Mouse (Mus musculus) layer of hippocampus, adult 2 months (tissue): ENCODE results near the gene Gla. TPM values are rescaled to one million over a fixed set of nuclear protein-coding genes. Genes with fewer than 3 reads are reported as not detected.

ENCODE experiments used
- DNase-seq, 2 experiments: peaks; one replicate each; pipeline ENCODE4 v3.0.0; 2022; ENCODE audit warnings: low spot score in 2 of 2
- H3K27ac ChIP-seq: fragments of 200-600 bp; 2 replicates; pipeline ENCODE4 v1.8.1; 2022
- H3K4me3 ChIP-seq: fragments of 200-600 bp; 2 replicates; pipeline ENCODE4 v1.8.1; 2022; ENCODE audit warnings: mild to moderate bottlenecking
- CTCF ChIP-seq: fragments of 200-600 bp; conservative IDR thresholded peaks from 2 replicates; pipeline ENCODE4 v1.8.1; 2022; ENCODE audit warnings: antibody characterized with exemption, mild to moderate bottlenecking, moderate library complexity
- total RNA-seq, 2 experiments: library from RNA; stranded (reverse); gene quantifications; 2 replicates each; pipeline ENCODE4 v1.2.3; 2021

The Gla gene
- total RNA-seq, 2 experiments from 2014 or later: 7.3 to 10.5 TPM

DNA sequence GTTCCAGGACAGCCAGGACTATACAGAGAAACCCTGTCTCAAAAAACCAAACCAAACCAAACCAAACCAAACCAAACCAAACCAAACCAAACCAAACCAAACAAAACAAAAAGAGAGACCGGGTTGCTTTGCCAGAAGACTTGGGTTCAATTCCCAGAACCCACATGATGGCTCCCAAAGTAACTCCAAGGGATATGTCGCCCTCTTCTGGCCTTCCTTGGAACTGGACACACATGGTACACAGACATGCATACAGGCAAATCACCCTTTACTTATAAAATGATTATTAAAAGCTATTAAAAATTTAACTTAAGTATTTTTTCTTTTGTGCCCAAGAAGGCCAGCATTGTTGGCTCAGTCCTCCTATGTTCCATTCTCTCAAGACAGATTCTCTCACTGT lies 13.4 kb upstream of the Gla start:
- TF ChIP-seq CTCF: peak; percentile 48
- no peak overlapping the region for H3K4me3 ChIP-seq
- DNase-seq: no peak
- H3K27ac ChIP-seq: no peak overlapping the region

DNA sequence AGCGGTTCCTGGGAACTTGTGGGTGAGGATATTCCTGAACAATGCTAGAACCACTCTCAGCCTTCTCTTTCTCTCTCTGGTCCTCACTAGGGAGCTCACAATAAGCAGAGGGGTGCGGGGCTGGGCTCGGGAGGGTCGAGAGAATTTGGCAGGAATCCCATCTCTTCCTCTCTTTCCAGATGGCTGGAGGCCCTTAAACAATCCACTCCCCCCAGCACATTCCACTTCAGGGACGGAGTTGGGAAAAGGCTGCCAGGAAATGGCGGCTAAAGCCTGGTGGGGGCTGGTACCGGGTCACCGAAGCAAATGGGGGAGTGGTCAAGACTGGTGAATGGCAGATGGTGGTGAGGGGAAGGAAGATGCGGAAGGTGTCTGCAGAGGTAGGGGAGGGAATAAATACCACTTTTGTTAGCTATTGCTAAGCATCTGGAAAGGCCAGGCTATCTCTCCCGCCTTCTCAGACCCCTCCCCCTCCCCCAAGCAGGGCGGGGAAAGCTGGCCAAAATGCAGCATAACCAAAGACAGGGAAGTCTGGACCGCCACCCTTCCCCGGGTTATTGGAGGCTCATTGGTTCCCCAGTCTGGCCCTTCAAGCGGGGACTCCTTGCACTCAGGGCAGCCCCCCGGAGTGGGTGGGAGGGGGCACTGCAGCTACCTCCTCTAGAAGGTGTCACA lies 11.5 kb upstream of the Gla start:
- DNase-seq: no peak
- TF ChIP-seq CTCF: no peak
- peak overlapping the region; percentile 51 for H3K4me3 ChIP-seq
- H3K27ac ChIP-seq: peak overlapping the region; percentile 72

DNA sequence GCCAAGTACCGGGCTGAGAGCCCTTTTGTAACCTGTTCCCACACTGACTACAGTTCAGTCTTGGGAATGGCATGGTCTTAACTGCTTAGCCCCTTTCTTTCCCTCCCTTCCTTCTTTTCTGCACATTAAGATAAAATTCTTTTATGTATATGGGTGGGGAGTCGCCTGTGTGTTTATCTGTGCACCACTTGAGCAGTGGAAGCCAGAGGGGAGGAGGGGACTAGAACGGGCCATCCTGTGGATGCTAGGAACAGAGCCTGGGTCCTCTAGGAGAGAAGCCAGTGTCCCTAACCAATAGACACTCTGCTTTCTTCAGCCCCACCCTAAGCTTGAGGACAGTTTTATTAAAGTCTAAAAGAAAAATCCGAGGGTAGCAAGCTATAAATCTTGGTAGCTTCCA lies 10.1 kb upstream of the Gla start:
- H3K27ac ChIP-seq: no peak overlapping the region

DNA sequence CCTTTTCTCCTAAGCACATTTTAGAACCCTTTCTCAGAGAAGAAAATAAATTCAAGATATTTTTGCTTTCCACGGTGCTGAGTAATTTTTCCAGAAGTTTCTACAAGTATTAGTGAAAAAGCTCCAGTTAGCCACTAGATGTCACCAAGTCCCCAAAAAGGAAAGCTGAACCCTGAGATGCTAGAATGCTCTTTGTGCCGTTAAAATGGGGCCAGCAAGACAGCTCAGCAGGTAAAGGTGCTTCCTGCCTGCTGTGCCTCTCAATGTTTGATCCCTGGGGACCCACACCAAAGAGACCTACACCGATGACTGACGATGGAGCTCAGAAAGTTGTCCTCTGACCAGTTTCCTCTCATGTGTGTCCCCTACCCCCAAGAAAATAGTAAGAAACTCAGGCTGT lies 8.5 kb upstream of the Gla start:
- no peak for DNase-seq
- Histone ChIP-seq H3K4me3 (no peak overlapping the region), H3K27ac (no peak overlapping the region)
- TF ChIP-seq CTCF: peak; percentile 77

More for the DNA sequence above, 10.1 kb upstream of the Gla start:
- no peak for DNase-seq
- H3K4me3 ChIP-seq: no peak overlapping the region
- TF ChIP-seq CTCF: no peak

DNA sequence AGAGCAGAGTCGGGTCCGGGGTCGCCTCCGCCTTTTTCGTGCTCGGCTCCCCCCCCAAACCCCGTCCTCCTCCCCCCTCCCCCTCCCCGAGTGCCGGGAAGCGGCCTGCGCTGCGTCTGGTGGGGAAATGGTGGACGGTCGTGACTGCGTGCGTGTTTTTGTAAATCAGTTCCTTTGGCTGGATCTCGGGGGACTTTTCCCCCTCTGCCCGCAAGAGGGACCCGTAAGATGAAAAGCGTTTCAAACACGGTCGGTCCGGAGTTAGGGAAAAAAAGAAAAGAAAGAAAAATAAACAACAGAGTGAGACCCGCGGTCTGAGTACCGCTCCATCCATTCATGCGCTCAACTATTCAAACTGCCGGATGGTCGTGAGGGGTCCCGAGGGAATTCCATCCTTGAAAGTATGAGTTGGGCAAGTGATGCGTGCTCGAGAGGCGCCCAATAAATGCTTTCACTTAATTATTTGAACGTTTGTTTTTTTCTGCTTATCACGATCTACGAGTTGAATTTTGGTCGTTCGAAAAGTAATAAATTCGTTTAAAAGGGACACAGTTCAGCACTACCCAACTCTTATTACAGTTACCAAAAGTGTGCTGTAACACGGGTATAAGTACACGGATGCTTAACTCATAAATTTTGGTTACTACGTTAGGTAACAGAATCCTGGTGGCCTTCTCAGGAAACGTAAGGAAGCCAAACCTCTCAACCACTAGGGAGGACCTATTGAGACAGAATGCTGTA lies 625 bp upstream of the Gla start:
- DNase-seq: peak in 1 of 2 experiments; percentile 17
- Histone ChIP-seq H3K27ac (peak overlapping the region; percentile 96), H3K4me3 (peak overlapping the region; percentile 67)
- no peak; the same call in none of the 2 replicates for TF ChIP-seq CTCF

DNA sequence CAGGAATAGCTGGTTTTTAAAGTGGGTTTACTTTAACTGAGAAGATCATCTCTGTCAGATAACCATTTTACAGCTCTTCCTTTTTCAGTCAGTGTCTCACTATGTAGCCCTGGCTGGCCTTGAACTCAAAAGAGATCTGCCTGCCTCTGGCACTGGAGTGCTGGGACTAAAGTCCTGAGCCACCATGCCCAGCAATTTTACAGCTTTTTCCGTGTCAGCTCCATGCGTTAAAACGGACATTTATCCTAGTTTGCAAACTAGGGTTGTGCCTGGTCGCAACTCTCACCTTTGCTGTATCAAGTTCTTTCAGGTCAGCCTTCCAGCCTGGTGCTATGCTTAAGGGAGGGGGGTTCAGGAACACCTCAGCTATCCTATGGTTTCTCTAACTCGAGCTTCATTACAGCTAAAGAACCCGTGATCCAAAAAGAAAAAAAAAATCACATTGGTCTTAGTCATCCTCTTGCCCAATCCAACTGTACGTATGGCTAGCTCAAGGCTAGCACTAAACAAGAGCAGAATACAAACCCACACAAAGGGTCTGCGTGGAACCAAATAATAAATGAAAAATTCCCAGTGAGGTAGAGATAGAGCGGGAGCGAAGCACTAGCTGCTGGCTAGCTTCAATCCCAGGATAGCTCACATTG lies 881 bp downstream of the Gla start:
- Histone ChIP-seq H3K27ac (peak overlapping the region; percentile 79), H3K4me3 (peak overlapping the region; percentile 67)
- DNase-seq: no peak
- no peak for TF ChIP-seq CTCF

DNA sequence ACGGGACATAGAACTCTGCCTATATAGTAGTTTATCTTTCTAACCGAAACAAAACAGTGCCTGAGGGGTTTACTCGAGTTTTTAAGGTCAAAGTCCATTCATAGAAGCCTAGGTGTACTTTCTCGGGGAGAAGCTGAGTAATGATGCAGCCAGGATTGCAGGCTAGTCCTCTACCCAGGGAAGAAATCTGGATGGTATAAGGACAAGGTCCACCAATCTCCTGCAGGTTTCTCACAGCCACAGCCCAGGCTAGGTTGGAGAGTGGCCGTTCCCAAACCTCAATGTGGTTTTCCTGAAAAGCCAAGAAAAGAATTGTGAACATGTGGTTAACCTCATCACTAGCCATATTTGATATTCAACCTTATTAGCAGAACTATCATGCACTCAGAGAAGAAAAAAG lies 11.1 kb downstream of the Gla start:
- no peak overlapping the region for H3K27ac ChIP-seq
- no peak for DNase-seq
- no peak overlapping the region for H3K4me3 ChIP-seq
- TF ChIP-seq CTCF: no peak

DNA sequence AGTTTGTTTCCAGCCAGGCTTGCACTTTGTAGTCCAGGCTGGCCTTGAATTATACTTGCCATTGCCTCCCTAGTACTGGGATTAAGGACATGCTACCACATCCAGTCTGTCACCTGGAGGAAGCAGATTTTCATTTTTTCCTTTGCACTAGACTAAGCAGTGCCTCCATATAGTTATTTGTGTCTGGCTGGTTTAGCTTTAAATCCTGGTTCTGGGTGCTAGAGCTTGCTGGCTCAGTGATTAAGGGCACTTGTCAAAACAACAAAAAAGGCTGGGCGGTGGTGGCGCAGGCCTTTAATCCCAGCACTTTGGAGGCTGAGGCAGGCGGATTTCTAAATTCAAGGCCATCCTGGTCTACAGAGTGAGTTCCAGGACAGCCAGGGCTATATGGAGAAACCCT lies 11.9 kb downstream of the Gla start:
- DNase-seq: no peak
- no peak overlapping the region for H3K4me3 ChIP-seq
- no peak for TF ChIP-seq CTCF
- no peak overlapping the region for H3K27ac ChIP-seq

DNA sequence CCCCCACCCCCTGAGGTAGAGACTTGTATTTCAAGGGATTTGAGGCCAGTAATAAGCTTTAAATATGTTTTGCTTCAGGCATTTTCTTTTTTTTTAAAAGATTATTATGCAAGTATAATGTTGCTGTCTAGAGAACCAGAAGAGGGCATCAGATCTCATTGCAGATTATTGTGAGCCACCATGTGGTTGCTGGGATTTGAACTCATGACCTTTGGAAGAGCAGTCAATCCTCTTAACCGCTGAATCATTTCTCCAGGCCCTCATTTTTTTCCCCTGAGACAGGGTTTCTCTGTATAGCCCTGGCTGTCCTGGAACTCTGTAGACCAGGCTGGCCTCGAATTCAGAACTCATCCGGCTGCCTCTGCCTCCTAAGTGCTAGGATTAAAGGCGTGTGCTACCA lies 12.7 kb downstream of the Gla start:
- H3K27ac ChIP-seq: no peak overlapping the region
- no peak overlapping the region for H3K4me3 ChIP-seq
- no peak for DNase-seq
- TF ChIP-seq CTCF: no peak

DNA sequence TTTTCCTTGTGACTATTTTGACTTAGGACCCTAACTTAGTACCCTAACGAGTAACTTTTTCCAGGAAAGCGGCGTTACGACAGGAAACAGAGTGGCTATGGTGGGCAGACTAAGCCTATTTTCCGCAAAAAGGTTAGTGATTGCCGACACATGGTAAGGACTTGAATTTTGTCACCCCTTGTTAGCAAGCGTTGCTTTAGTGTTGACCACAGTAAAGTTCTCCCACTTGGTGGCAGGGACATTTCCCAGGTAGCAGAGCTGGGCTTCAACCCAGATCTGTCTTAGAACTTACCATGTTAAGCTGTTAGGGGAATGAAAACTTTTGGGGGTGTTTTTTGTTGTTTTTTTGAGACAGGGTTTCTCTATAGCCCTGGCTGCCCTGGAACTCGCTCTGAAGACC lies 14.5 kb downstream of the Gla start:
- no peak for TF ChIP-seq CTCF
- DNase-seq: no peak
- Histone ChIP-seq H3K4me3 (peak overlapping the region; percentile 60), H3K27ac (peak overlapping the region; percentile 85; the same call in 1 of the 2 replicates)

DNA sequence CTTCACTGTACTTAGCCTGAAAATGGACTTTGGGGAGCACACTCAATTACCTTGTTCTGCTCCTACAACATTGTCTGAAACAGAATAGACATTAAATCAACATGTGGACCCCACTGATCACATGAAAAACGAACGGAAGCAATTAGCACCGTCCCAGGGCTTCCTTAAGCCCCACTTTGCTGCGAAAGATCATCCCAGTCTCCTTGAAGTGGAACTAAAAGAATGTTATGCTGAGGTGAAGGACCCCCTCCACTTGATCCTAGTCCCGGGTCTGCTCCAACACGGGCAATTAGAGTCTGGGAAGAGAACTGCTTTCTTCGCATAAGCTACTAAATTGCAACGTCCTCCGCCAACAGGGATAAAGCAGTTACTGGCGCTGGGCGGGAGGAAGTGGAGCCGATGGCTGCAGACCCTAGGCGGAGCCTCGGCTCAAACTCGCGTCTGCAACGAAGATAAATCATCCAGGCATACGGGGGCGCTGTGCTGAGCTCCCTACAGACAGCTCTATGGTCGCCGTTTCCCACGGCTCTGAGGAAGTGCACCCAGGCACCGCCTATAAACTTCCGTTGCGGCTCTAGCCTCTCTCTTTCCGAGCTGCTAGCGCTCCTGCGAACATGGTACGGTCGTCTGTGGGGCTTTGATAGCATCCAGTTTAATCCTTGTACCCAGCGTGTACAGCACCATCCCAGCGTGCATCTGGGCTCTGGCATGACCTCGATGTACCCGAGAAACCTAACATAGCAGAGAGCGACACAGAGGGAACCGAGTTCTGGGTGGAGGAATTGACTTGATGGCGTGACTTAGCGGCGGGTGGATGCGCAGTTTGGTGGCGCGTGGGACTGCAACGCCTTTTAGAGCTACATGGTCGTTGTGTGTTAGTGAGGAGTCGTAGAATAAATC lies 15.6 kb downstream of the Gla start, which contains the start of gene Rpl36a:
Rpl36a (plus strand) TSS at position 552 of the 900 bp plus-strand sequence.
- H3K27ac ChIP-seq: peak within 1 kb of the TSS; percentile 85
- peak; percentile 81 to 89 for DNase-seq
- peak; percentile 83 for TF ChIP-seq CTCF
- H3K4me3 ChIP-seq: peak within 1 kb of the TSS; percentile 60

DNA sequence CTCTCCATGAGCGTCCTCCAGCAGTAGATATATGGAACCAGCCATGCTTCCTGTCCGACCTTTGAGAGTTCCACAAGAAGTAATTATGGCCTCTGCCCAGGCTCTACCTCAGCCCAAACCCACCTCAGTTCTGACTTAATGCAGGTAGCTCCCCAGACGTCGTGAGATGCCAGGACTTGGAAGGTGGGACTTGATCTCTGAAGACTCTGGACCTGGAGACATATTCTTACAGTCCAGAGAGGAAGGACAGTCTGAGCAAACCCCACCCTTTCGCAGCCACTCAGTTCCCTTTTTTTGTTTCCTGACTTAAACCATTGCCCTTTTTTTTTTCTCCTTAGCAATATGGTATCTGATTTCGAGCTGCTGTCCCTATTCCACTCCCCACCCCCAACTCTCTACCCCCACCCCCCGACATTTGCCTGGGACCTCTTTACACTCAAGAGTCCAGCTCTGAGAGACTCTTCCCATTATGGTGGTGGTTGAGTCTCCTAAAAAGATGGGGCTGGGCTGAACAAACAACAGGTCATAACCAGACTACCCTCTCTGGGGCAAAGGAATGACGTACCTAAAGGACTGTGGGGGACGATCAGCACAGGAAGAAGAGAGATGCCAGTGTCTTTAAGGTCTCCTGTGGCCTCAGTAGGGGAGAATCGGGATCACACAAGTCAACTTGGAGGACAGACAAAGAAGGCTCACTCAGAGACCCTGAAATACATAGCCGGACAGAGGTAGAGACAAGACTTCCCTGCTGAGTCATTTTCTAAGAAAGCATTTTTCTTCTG lies 17.8 kb downstream of the Gla start, which contains the start of gene Btk:
Btk (minus strand) TSS at position 683 of the 782 bp plus-strand sequence.
- no peak for DNase-seq
- H3K4me3 ChIP-seq: no peak within 1 kb of the TSS
- no peak for TF ChIP-seq CTCF
- no peak within 1 kb of the TSS for H3K27ac ChIP-seq
